Mouse (Mus musculus) left cerebral cortex, adult 18-20 months (tissue): ENCODE measurements around the gene Dennd1b. TPM values are rescaled to one million over a fixed set of nuclear protein-coding genes. Genes with fewer than 3 reads are reported as not detected.

ENCODE experiments used
- DNase-seq, 2 experiments: peaks; one replicate each; pipeline ENCODE4 v3.0.0; 2021 to 2022; ENCODE audit warnings: low spot score in 2 of 2, mixed read lengths in 1 of 2
- total RNA-seq, 2 experiments: library from RNA; stranded (reverse); gene quantifications; 2 replicates each; pipeline ENCODE4 v1.2.3; 2021

Gene Dennd1b
- total RNA-seq, 2 experiments from 2014 or later: 52.9 to 53.9 TPM

- DNase-seq: peak in 1 of 2 experiments; percentile 31
Observed at GRCm38 (mm10) chr1:138962266-138963101, 751 bp upstream of the Dennd1b start.

- peak in 1 of 2 experiments; percentile 34 for DNase-seq
Observed at GRCm38 (mm10) chr1:138963868-138964458, 728 bp downstream of the Dennd1b start.

GRCm38 (mm10) chr1:138965069-138965468 lies 1.8 kb downstream of the Dennd1b start:
- DNase-seq: no peak

- DNase-seq: no peak
Observed at GRCm38 (mm10) chr1:138965511-138965910, 2.3 kb downstream of the Dennd1b start.

GRCm38 (mm10) chr1:138967450-138967849 lies 4.2 kb downstream of the Dennd1b start:
- DNase-seq: no peak

GRCm38 (mm10) chr1:138970053-138970452 lies 6.8 kb downstream of the Dennd1b start:
- DNase-seq: peak; percentile 55 to 63

GRCm38 (mm10) chr1:138973541-138974224 lies 10.4 kb downstream of the Dennd1b start:
- no peak for DNase-seq

- DNase-seq: no peak
Observed at GRCm38 (mm10) chr1:138974836-138975235, 11.6 kb downstream of the Dennd1b start.

GRCm38 (mm10) chr1:138975945-138976344 lies 12.7 kb downstream of the Dennd1b start:
- no peak for DNase-seq

GRCm38 (mm10) chr1:138982203-138982602 lies 19.0 kb downstream of the Dennd1b start:
- DNase-seq: no peak

GRCm38 (mm10) chr1:138982611-138983010 lies 19.4 kb downstream of the Dennd1b start:
- no peak for DNase-seq

GRCm38 (mm10) chr1:138983064-138983463 lies 19.8 kb downstream of the Dennd1b start:
- no peak for DNase-seq

GRCm38 (mm10) chr1:138983465-138983864 lies 20.2 kb downstream of the Dennd1b start:
- peak; percentile 56 to 74 for DNase-seq

- DNase-seq: no peak
Observed at GRCm38 (mm10) chr1:138984161-138984560, 20.9 kb downstream of the Dennd1b start.

GRCm38 (mm10) chr1:138992384-138993138 lies 29.3 kb downstream of the Dennd1b start:
- no peak for DNase-seq

- DNase-seq: peak; percentile 53 to 69
Observed at GRCm38 (mm10) chr1:138995621-138996380, 32.6 kb downstream of the Dennd1b start.

- no peak for DNase-seq
Observed at GRCm38 (mm10) chr1:138996663-138997062, 33.4 kb downstream of the Dennd1b start.

GRCm38 (mm10) chr1:139000675-139001379 lies 37.6 kb downstream of the Dennd1b start:
- DNase-seq: no peak

GRCm38 (mm10) chr1:139003503-139003902 lies 40.3 kb downstream of the Dennd1b start:
- no peak for DNase-seq

- DNase-seq: no peak
Observed at GRCm38 (mm10) chr1:139006000-139006399, 42.8 kb downstream of the Dennd1b start.
